Mouse (Mus musculus) C2C12 (cell line): Measurements from ENCODE around the gene Atg5.

Experiments
- CEBPB ChIP-seq: IDR thresholded peaks from one replicate; pipeline ENCODE4 v1.6.1; 2011; ENCODE audit warnings: low read depth, mild to moderate bottlenecking, control low read depth, moderate library complexity
- CTCF ChIP-seq: IDR thresholded peaks from one replicate; pipeline ENCODE4 v1.5.1; 2011; ENCODE audit not compliant: control insufficient read depth, insufficient read depth, insufficient read length

DNA sequence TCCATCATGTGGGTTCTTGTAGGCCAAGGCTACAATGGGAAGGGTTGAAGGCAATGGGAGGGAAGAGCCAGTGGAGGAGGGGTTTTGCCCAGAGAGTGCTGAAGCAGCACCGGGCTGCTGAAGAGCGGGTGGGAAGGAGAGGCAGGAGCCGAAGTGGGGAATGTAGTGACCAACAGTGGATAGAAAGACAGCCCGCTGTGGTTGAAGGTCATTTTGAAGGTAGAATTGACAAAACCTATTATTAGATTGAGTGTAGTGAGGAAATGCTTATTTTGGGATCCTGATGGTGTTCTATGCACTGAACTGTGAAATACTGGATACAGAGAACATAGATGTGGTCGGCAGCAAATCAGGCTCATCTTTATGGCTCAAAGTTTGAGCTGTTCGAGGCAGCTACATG is 38.1 kb downstream of the Atg5 start:
- no peak for TF ChIP-seq CEBPB
- TF ChIP-seq CTCF, result no peak
